Mouse (Mus musculus) CD8-positive naive resting alpha-beta T cell, adult 2 months (primary cell): ENCODE measurements around the gene Ldb2.

Experiments
- DNase-seq, 2 experiments: peaks; one replicate each; pipeline ENCODE4 v3.0.0; 2022; ENCODE audit warnings: low read depth in 2 of 2, low spot score in 2 of 2

The Ldb2 gene

GRCm38 (mm10) chr5:44719872-44720271 is 79.6 kb downstream of the Ldb2 start:
- DNase-seq: no peak

GRCm38 (mm10) chr5:44714508-44714907 is 85.0 kb downstream of the Ldb2 start:
- no peak for DNase-seq

GRCm38 (mm10) chr5:44713181-44713789 is 86.2 kb downstream of the Ldb2 start:
- no peak for DNase-seq

- no peak for DNase-seq
Observed at GRCm38 (mm10) chr5:44711211-44711610, 88.3 kb downstream of the Ldb2 start.

GRCm38 (mm10) chr5:44710132-44710871 is 89.2 kb downstream of the Ldb2 start:
- DNase-seq: no peak

- DNase-seq: no peak
Observed at GRCm38 (mm10) chr5:44709276-44709675, 90.2 kb downstream of the Ldb2 start.

- DNase-seq: no peak
Observed at GRCm38 (mm10) chr5:44707946-44708345, 91.5 kb downstream of the Ldb2 start.

- DNase-seq: no peak
Observed at GRCm38 (mm10) chr5:44706997-44707698, 92.3 kb downstream of the Ldb2 start.

GRCm38 (mm10) chr5:44697993-44698392 is 101.5 kb downstream of the Ldb2 start:
- no peak for DNase-seq

- DNase-seq: no peak
Observed at GRCm38 (mm10) chr5:44696548-44696947, 102.9 kb downstream of the Ldb2 start.

- no peak for DNase-seq
Observed at GRCm38 (mm10) chr5:44693674-44694073, 105.8 kb downstream of the Ldb2 start.

GRCm38 (mm10) chr5:44686344-44686743 is 113.1 kb downstream of the Ldb2 start:
- no peak for DNase-seq

GRCm38 (mm10) chr5:44681054-44681638 is 118.3 kb downstream of the Ldb2 start:
- DNase-seq: no peak

GRCm38 (mm10) chr5:44677814-44678213 is 121.7 kb downstream of the Ldb2 start:
- DNase-seq: no peak

- no peak for DNase-seq
Observed at GRCm38 (mm10) chr5:44676145-44676754, 123.2 kb downstream of the Ldb2 start.

- no peak for DNase-seq
Observed at GRCm38 (mm10) chr5:44670336-44670735, 129.1 kb downstream of the Ldb2 start.

GRCm38 (mm10) chr5:44667907-44668306 is 131.6 kb downstream of the Ldb2 start:
- no peak for DNase-seq

- no peak for DNase-seq
Observed at GRCm38 (mm10) chr5:44667383-44667782, 132.1 kb downstream of the Ldb2 start.

GRCm38 (mm10) chr5:44659651-44660050 is 139.8 kb downstream of the Ldb2 start:
- DNase-seq: no peak

GRCm38 (mm10) chr5:44656707-44657106 is 142.8 kb downstream of the Ldb2 start:
- DNase-seq: no peak

GRCm38 (mm10) chr5:44654403-44654802 is 145.1 kb downstream of the Ldb2 start:
- no peak for DNase-seq

GRCm38 (mm10) chr5:44646842-44647190 is 152.7 kb downstream of the Ldb2 start:
- DNase-seq: no peak
